Mouse (Mus musculus): ENCODE results near the gene H2afx. TPM values are rescaled to one million over a fixed set of nuclear protein-coding genes. Genes with fewer than 3 reads are reported as not detected.
"Not testable (repeated sequence)": the region's sequence is repeated elsewhere in the genome, so short reads cannot be mapped to it uniquely, and the experiment has no call there.

The H2afx gene
- polyA plus RNA-seq, 1 experiment: 22.1 TPM

GRCm38 (mm10) chr9:44337436-44338169 lies 3.1 kb downstream of the H2afx start:
- DNase-seq (ENCODE audit: low spot score): no peak

GRCm38 (mm10) chr9:44338574-44338973 lies 4.1 kb downstream of the H2afx start:
- no peak for DNase-seq (ENCODE audit: low spot score)

- no peak for DNase-seq (ENCODE audit: low spot score)
These were observed 7.0 kb downstream of the H2afx start for GRCm38 (mm10) chr9:44341487-44341886.

- DNase-seq (ENCODE audit: low spot score): no peak
These were observed 7.7 kb downstream of the H2afx start for GRCm38 (mm10) chr9:44342173-44342572.

GRCm38 (mm10) chr9:44342605-44343004 lies 8.1 kb downstream of the H2afx start:
- no peak for DNase-seq (ENCODE audit: low spot score)

- no peak for DNase-seq (ENCODE audit: low spot score)
These were observed 8.8 kb downstream of the H2afx start for GRCm38 (mm10) chr9:44343290-44343689.

GRCm38 (mm10) chr9:44343781-44344421 lies 9.4 kb downstream of the H2afx start, which contains the start of gene Hmbs:
Hmbs (minus strand) TSS chr9:44344228.
- peak; percentile 90 for DNase-seq (ENCODE audit: low spot score)

- no peak for DNase-seq (ENCODE audit: low spot score)
These were observed 11.3 kb downstream of the H2afx start for GRCm38 (mm10) chr9:44345570-44346433.

- DNase-seq (ENCODE audit: low spot score): no peak
These were observed 12.7 kb downstream of the H2afx start for GRCm38 (mm10) chr9:44347166-44347565.

- no peak for DNase-seq (ENCODE audit: low spot score)
These were observed 13.1 kb downstream of the H2afx start for GRCm38 (mm10) chr9:44347621-44348020.

- DNase-seq (ENCODE audit: low spot score): no peak
These were observed 14.1 kb downstream of the H2afx start for GRCm38 (mm10) chr9:44348546-44348945.

GRCm38 (mm10) chr9:44351396-44351795 lies 16.9 kb downstream of the H2afx start:
- DNase-seq (ENCODE audit: low spot score): no peak

- DNase-seq (ENCODE audit: low spot score): no peak
These were observed 17.8 kb downstream of the H2afx start for GRCm38 (mm10) chr9:44352337-44352736.

GRCm38 (mm10) chr9:44353142-44353541 lies 18.6 kb downstream of the H2afx start:
- DNase-seq (ENCODE audit: low spot score): no peak

- no peak for DNase-seq (ENCODE audit: low spot score)
These were observed 22.7 kb downstream of the H2afx start for GRCm38 (mm10) chr9:44357207-44357606.

- DNase-seq (ENCODE audit: low spot score): peak; percentile 89
These were observed 26.9 kb downstream of the H2afx start, which contains the start of gene Vps11 for GRCm38 (mm10) chr9:44361190-44361917. Vps11 (minus strand) TSS chr9:44361670.

- not testable (repeated sequence) for DNase-seq (ENCODE audit: low spot score)
These were observed 27.4 kb downstream of the H2afx start for GRCm38 (mm10) chr9:44361931-44362330.

GRCm38 (mm10) chr9:44364480-44364879 lies 30.0 kb downstream of the H2afx start:
- no peak for DNase-seq (ENCODE audit: low spot score)

- no peak for DNase-seq (ENCODE audit: low spot score)
These were observed 38.9 kb downstream of the H2afx start for GRCm38 (mm10) chr9:44373386-44373785.

GRCm38 (mm10) chr9:44376141-44376540 lies 41.6 kb downstream of the H2afx start:
- DNase-seq (ENCODE audit: low spot score): no peak

- DNase-seq (ENCODE audit: low spot score): not testable (repeated sequence)
These were observed 42.8 kb downstream of the H2afx start for GRCm38 (mm10) chr9:44377335-44377734.

Data from urinary bladder, adult 2 months (tissue).